Mouse (Mus musculus) limb, embryonic 14.5 days (tissue): ENCODE data around the gene Stat6. TPM values are rescaled to one million over a fixed set of nuclear protein-coding genes. Genes with fewer than 3 reads are reported as not detected.
A peak's percentile ranks its signal among the peaks of the same experiment; 100 is the strongest.

Experiments
- ATAC-seq: fragments of 200-750 bp; cut with Nextera tagmentation; 2 replicates; pipeline ENCODE4 v1.8.0; 2017; ENCODE audit warnings: low read depth, moderate number of reproducible peaks, moderate TSS enrichment; ENCODE audit not compliant: low FRiP score
- DNase-seq: peaks from one replicate; pipeline ENCODE4 v3.0.0-alpha.2; 2015; ENCODE audit warnings: low spot score
- H3K27ac ChIP-seq: fragments of 300-500 bp; sonication (generic); replicated peaks from 2 replicates; pipeline ENCODE4 v1.5.1; 2014; ENCODE audit warnings: low read depth, mild to moderate bottlenecking, low read length, moderate library complexity, mixed read lengths
- H3K27me3 ChIP-seq: fragments of 300-500 bp; sonication (generic); 2 replicates; pipeline ENCODE4 v1.6.1; 2014; ENCODE audit warnings: low read length, mixed read lengths; ENCODE audit not compliant: control insufficient read depth, insufficient read depth
- H3K36me3 ChIP-seq: fragments of 300-500 bp; sonication (generic); 2 replicates; pipeline ENCODE4 v1.6.1; 2014; ENCODE audit warnings: mild to moderate bottlenecking, low read length, moderate library complexity, mixed read lengths; ENCODE audit not compliant: control insufficient read depth, insufficient read depth
- H3K4me1 ChIP-seq: fragments of 300-500 bp; sonication (generic); 2 replicates; pipeline ENCODE4 v1.6.1; 2014; ENCODE audit warnings: antibody characterized with exemption, low read length, mixed read lengths; ENCODE audit not compliant: control insufficient read depth, insufficient read depth
- H3K4me2 ChIP-seq: fragments of 300-500 bp; sonication (generic); replicated peaks from 2 replicates; pipeline ENCODE4 v1.6.1; 2014; ENCODE audit warnings: low read depth, mild to moderate bottlenecking, low read length, moderate library complexity; ENCODE audit not compliant: severe bottlenecking
- H3K4me3 ChIP-seq: fragments of 300-500 bp; sonication (generic); replicated peaks from 2 replicates; pipeline ENCODE4 v1.5.1; 2014; ENCODE audit warnings: low read length
- H3K9ac ChIP-seq: fragments of 300-500 bp; sonication (generic); 2 replicates; pipeline ENCODE4 v1.6.1; 2014; ENCODE audit warnings: mild to moderate bottlenecking, low read depth, low read length, moderate library complexity; ENCODE audit not compliant: severe bottlenecking
- H3K9me3 ChIP-seq: fragments of 300-500 bp; sonication (generic); 2 replicates; pipeline ENCODE4 v1.6.1; 2016; ENCODE audit warnings: low read length; ENCODE audit not compliant: control insufficient read depth
- POLR2A ChIP-seq: fragments of 200-500 bp; IDR thresholded peaks from 2 replicates; pipeline ENCODE4 v1.8.0; 2012; ENCODE audit warnings: inconsistent platforms, mild to moderate bottlenecking, moderate library complexity, borderline replicate concordance; ENCODE audit not compliant: insufficient read depth, insufficient read length; ENCODE audit errors: extremely low read depth
- WGBS: fragments of 180-500 bp; shearing (Covaris S2); extraction: QIAGEN DNeasy Blood & Tissue Kit; methylation state at CpG from one replicate; pipeline ENCODE4 v1.1.7; 2014; 5-methylcytosine and 5-hydroxymethylcytosine counted together
- polyA plus RNA-seq, 2 experiments: library from polyadenylated mRNA; depleted of rRNA in 1 of 2; stranded (reverse) in 1 of 2; unstranded in 1 of 2; fragments of >200 nt; fragmentation: Nextera tagmentation in 1 of 2; extraction: Ambion mirVana in 1 of 2; gene quantifications; 2 replicates each; pipeline versions ENCODE4 v1.2.1 to v1.2.3; 2012 to 2014

The Stat6 gene
- polyA plus RNA-seq, 2 experiments, result 22.2 to 30.7 TPM

DNA sequence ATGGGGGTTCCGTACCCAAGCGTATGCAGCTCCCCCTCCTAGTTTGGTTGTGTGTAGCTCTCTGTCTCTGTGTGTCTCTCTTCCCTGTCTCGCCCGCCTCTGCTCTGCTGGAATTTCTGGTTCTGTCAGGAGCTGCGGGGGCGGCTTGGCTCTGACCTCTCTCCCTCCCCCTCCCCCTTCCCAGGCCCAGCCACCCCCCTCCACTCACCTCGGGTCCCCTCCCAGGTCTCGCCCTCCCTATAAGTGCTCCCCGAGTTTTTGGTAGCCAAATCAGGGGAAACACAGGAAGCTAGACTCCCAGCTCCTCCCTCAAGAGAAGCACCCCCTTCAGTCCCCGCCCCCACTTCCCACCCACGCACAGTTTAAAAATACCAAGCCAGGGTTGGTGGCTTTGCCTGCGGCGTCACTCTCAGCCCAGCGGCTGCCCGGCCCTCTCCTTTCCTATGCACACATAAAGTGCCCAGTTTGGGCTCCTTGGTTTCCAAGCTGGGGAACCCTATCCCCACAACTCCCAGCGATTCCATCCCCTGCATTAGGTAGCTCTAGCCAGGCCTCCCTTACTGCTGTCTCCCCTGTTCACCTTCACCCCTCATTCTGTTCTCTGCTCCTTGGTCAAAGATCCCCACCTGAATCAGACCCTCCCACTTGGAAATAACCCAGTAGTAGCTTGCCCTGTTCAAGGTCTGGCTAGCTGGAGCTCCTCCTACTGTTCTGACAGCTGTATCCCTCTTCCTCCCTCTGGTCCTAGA is 19.3 kb downstream of the Stat6 start:
- Histone ChIP-seq H3K9ac (no peak overlapping the region), H3K4me1 (peaks cover 43% of the 10 kb centered on the region), H3K27me3 (no peaks in the 10 kb centered on the region), H3K9me3 (no peaks in the 10 kb centered on the region), H3K4me2 (peak overlapping the region; percentile 42), H3K4me3 (peak overlapping the region; percentile 15), H3K27ac (peak overlapping the region; percentile 66; the same call in 1 of the 2 replicates), H3K36me3 (peaks cover 48% of the 10 kb centered on the region)
- DNase-seq, result peak; percentile 72
- 11% methylated on average over 16 of the region's 16 CpGs for WGBS
- 0 out of 2 replicates have a peak, but pooled peaks have one; percentile 7 for ATAC-seq
- no peak for TF ChIP-seq POLR2A

DNA sequence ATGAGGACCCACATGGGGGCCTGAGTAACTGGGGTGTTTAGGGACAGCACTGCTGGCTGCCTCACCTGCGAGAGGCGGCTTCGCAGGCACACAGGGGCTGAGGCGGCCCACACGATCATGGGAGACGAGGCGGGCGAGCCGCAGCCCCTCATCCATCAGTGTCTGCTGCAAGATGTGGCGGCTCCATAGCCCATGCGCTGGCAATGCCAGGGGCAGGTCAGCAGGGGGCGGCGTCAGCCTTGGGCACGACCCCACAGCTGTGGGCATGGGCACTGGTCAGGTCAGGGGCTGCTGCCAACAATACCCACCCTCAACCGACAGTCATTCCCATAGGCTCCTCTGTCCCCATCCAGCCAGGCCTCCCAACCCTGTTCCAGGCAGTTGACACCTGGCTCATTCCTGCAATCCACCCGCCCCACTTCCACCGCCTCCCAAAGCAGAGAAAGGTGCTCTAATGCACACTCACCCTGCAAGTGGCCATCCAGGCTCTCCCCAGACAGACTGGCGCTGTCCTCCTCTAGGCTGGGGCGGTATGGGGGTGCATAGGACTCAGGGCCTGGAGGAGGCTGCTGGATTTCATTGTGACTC is 20.0 kb downstream of the Stat6 start:
- peak overlapping the region; percentile 42 for H3K4me2 ChIP-seq
- peaks cover 47% of the 10 kb centered on the region for H3K36me3 ChIP-seq
- ATAC-seq (no peak), DNase-seq (no peak)
- H3K27ac ChIP-seq, result peak overlapping the region; percentile 63
- peak overlapping the region; percentile 15 for H3K4me3 ChIP-seq
- peaks cover 43% of the 10 kb centered on the region for H3K4me1 ChIP-seq
- 31% methylated on average over 16 of the region's 19 CpGs for WGBS
- TF ChIP-seq POLR2A, result no peak
- H3K9ac ChIP-seq, result peak overlapping the region; percentile 36; the same call in 1 of the 2 replicates
- no peaks in the 10 kb centered on the region for H3K9me3 ChIP-seq
- H3K27me3 ChIP-seq, result no peaks in the 10 kb centered on the region

DNA sequence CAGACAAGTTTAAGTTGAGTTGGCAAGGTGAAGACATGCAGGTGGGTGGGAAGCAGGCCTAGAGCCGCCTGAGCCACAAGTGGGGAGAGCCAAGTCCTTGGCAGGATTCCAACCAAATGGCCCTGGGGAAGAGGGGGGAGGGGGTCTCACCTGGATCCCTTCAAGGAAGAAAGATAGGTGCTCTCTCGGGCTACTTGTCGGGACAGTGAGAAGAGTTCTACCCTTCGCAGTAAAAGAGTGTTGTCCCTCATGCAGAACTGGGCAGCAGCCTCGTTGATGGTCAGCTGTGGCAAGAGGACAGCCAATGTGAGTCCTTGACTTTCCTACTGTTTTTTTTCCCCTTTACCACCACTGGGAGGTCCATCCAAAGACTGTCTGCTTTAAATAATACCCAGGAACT is 20.8 kb downstream of the Stat6 start:
- peaks cover 49% of the 10 kb centered on the region for H3K4me1 ChIP-seq
- no peak for TF ChIP-seq POLR2A
- no peaks in the 10 kb centered on the region for H3K27me3 ChIP-seq
- no peaks in the 10 kb centered on the region for H3K9me3 ChIP-seq
- peak overlapping the region; percentile 54 for H3K4me2 ChIP-seq
- DNase-seq, result peak; percentile 42
- H3K36me3 ChIP-seq, result peaks cover 47% of the 10 kb centered on the region
- H3K27ac ChIP-seq, result peak overlapping the region; percentile 63; the same call in 1 of the 2 replicates
- no peak for ATAC-seq
- peak overlapping the region; percentile 55 for H3K4me3 ChIP-seq
- H3K9ac ChIP-seq, result 0 out of 2 replicates have a peak overlapping the region, but pooled peaks have one; percentile 79
- WGBS, result 20% methylated on average over 5 of the region's 5 CpGs

DNA sequence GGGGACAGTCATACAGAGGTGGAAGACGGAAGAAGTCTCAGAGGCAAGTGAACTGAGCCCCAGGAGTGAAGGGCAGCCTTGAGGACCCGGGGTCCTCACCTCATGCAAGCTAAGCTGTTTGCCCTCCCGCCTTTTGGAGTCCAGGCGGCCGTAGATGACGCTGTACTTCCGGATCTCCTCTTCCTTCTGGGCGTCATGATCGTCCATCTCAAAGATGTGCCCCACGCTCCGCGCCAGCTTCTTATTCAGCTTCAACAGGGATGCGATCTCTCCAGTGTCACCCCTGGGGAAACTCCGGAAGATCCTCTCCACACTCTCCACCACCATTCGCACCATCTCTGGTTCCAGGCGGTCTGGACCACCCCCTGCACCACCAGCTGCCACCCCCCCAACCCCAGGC is 21.4 kb downstream of the Stat6 start:
- no peak for TF ChIP-seq POLR2A
- ATAC-seq (no peak), DNase-seq (no peak)
- no peaks in the 10 kb centered on the region for H3K9me3 ChIP-seq
- H3K36me3 ChIP-seq, result peaks cover 47% of the 10 kb centered on the region
- no peak overlapping the region for H3K27ac ChIP-seq
- peak overlapping the region; percentile 55 for H3K4me3 ChIP-seq
- H3K27me3 ChIP-seq, result no peaks in the 10 kb centered on the region
- WGBS, result 32% methylated on average over 16 of the region's 16 CpGs
- H3K4me2 ChIP-seq, result peak overlapping the region; percentile 54
- H3K4me1 ChIP-seq, result peaks cover 53% of the 10 kb centered on the region
- H3K9ac ChIP-seq, result peak overlapping the region; percentile 79; the same call in 1 of the 2 replicates

DNA sequence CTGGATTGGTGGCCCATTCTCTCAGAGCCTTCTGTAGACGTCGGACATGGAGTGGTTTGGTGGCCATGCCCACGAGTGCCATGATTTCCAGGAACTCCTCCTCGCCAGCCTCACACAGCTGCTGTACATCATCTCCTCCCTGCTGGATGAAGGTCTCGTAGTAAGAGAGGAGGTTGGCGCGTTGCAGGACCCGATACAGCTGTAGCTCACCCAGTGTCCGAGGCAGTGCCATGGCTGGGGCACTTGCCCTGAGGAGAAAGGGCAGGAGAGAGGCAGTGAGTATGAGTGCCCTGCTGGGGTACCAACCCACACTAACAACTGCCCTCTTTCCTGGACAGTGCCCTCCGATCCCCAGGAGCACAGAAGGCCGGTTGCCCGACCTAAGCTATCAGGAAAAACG is 22.1 kb downstream of the Stat6 start:
- ATAC-seq, result no peak

More for the DNA sequence above, 22.1 kb downstream of the Stat6 start:
- H3K9me3 ChIP-seq, result no peaks in the 10 kb centered on the region
- peak overlapping the region; percentile 55 for H3K4me3 ChIP-seq
- DNase-seq, result no peak
- H3K4me1 ChIP-seq, result peaks cover 59% of the 10 kb centered on the region
- peaks cover 43% of the 10 kb centered on the region for H3K36me3 ChIP-seq
- WGBS, result 21% methylated on average over 13 of the region's 13 CpGs
- peak overlapping the region; percentile 79 for H3K9ac ChIP-seq
- no peak overlapping the region for H3K27ac ChIP-seq
- H3K27me3 ChIP-seq, result no peaks in the 10 kb centered on the region
- TF ChIP-seq POLR2A, result no peak
- H3K4me2 ChIP-seq, result peak overlapping the region; percentile 54
